Mouse (Mus musculus) stomach, embryonic 14.5 days (tissue): ENCODE results near the gene Pop7. TPM values are rescaled to one million over a fixed set of nuclear protein-coding genes. Genes with fewer than 3 reads are reported as not detected.

ENCODE experiments used
- ATAC-seq: fragments of 200-750 bp; cut with Nextera tagmentation; 2 replicates; pipeline ENCODE4 v1.8.0; 2017; ENCODE audit warnings: low read depth, moderate TSS enrichment; ENCODE audit not compliant: insufficient number of reproducible peaks, insufficient read depth, low FRiP score
- H3K27ac ChIP-seq: fragments of 300-500 bp; sonication (generic); 2 replicates; pipeline ENCODE4 v1.5.1; 2014; ENCODE audit warnings: mild to moderate bottlenecking, low read length, moderate library complexity, mixed read lengths
- H3K27me3 ChIP-seq: fragments of 300-500 bp; sonication (generic); 2 replicates; pipeline ENCODE4 v1.6.1; 2014; ENCODE audit warnings: low read length, control low read depth, mixed read lengths; ENCODE audit not compliant: control insufficient read depth, insufficient read depth
- H3K36me3 ChIP-seq: fragments of 300-500 bp; sonication (generic); 2 replicates; pipeline ENCODE4 v1.6.1; 2014; ENCODE audit warnings: mild to moderate bottlenecking, control low read depth, low read length, moderate library complexity, mixed read lengths; ENCODE audit not compliant: control insufficient read depth, insufficient read depth
- H3K4me1 ChIP-seq: fragments of 300-500 bp; sonication (generic); 2 replicates; pipeline ENCODE4 v1.6.1; 2014; ENCODE audit warnings: low read length, control low read depth, mixed read lengths; ENCODE audit not compliant: control insufficient read depth, insufficient read depth
- H3K4me2 ChIP-seq: fragments of 300-500 bp; sonication (generic); replicated peaks from 2 replicates; pipeline ENCODE4 v1.6.1; 2014; ENCODE audit warnings: low read depth, low read length, control low read depth
- H3K4me3 ChIP-seq: fragments of 300-500 bp; sonication (generic); 2 replicates; pipeline ENCODE4 v1.5.1; 2014; ENCODE audit warnings: low read depth, low read length, control low read depth
- H3K9ac ChIP-seq: fragments of 300-500 bp; sonication (generic); replicated peaks from 2 replicates; pipeline ENCODE4 v1.6.1; 2014; ENCODE audit warnings: low read depth, mild to moderate bottlenecking, control low read depth, low read length, moderate library complexity, mixed read lengths
- H3K9me3 ChIP-seq: fragments of 300-500 bp; sonication (generic); 2 replicates; pipeline ENCODE4 v1.6.1; 2016; ENCODE audit warnings: low read depth, low read length, control low read depth; ENCODE audit not compliant: control insufficient read depth
- WGBS: fragments of 180-500 bp; shearing (Covaris S2); extraction: QIAGEN DNeasy Blood & Tissue Kit; methylation state at CpG from one replicate; pipeline ENCODE4 v1.1.7; 2014; 5-methylcytosine and 5-hydroxymethylcytosine counted together
- polyA plus RNA-seq: library from polyadenylated mRNA; unstranded; fragments of >200 nt; fragmentation: Nextera tagmentation; extraction: Ambion mirVana; gene quantifications from 2 replicates; pipeline ENCODE4 v1.2.1, GENCODE M21; 2014

Gene Pop7
- polyA plus RNA-seq, result 51.7 and 56.2 TPM in 2 replicates

GRCm38 (mm10) chr5:137501709-137502666 lies at the start of gene Pop7:
TSS of gene Pop7 (minus strand) at chr5:137502518.
- H3K9ac ChIP-seq, result peak within 1 kb of the TSS; percentile 59
- peak; percentile 96 for ATAC-seq
- H3K36me3 ChIP-seq, result peaks cover 2% of the 10 kb centered on the region; the same call in 1 of the 2 replicates
- no peaks in the 10 kb centered on the region for H3K27me3 ChIP-seq
- H3K9me3 ChIP-seq, result no peaks in the 10 kb centered on the region
- WGBS, result 3% methylated on average over 64 of the region's 64 CpGs
- H3K27ac ChIP-seq, result peak within 1 kb of the TSS; percentile 97
- peak within 1 kb of the TSS; percentile 63 for H3K4me3 ChIP-seq
- H3K4me2 ChIP-seq, result peak within 1 kb of the TSS; percentile 64
- peaks cover 9% of the 10 kb centered on the region; the same call in 1 of the 2 replicates for H3K4me1 ChIP-seq

GRCm38 (mm10) chr5:137551119-137551518 lies 48.8 kb upstream of the Pop7 start:
- ATAC-seq, result no peak
- Histone ChIP-seq H3K4me3 (no peak overlapping the region), H3K9me3 (no peaks in the 10 kb centered on the region), H3K4me2 (no peak overlapping the region), H3K4me1 (no peaks in the 10 kb centered on the region), H3K36me3 (no peaks in the 10 kb centered on the region), H3K27me3 (no peaks in the 10 kb centered on the region), H3K9ac (no peak overlapping the region), H3K27ac (no peak overlapping the region)
- 69% methylated on average over 5 of the region's 5 CpGs for WGBS

GRCm38 (mm10) chr5:137549840-137550239 lies 47.5 kb upstream of the Pop7 start:
- Histone ChIP-seq H3K4me1 (no peaks in the 10 kb centered on the region), H3K4me2 (no peak overlapping the region), H3K36me3 (no peaks in the 10 kb centered on the region), H3K9ac (no peak overlapping the region), H3K27ac (no peak overlapping the region), H3K9me3 (no peaks in the 10 kb centered on the region), H3K4me3 (no peak overlapping the region), H3K27me3 (no peaks in the 10 kb centered on the region)
- ATAC-seq, result no peak
- WGBS, result 65% methylated on average over 2 of the region's 2 CpGs

GRCm38 (mm10) chr5:137545596-137545995 lies 43.3 kb upstream of the Pop7 start:
- Histone ChIP-seq H3K27me3 (no peaks in the 10 kb centered on the region), H3K4me1 (no peaks in the 10 kb centered on the region), H3K9me3 (no peaks in the 10 kb centered on the region), H3K9ac (no peak overlapping the region), H3K4me3 (no peak overlapping the region), H3K4me2 (no peak overlapping the region), H3K36me3 (no peaks in the 10 kb centered on the region), H3K27ac (no peak overlapping the region)
- ATAC-seq, result no peak
- WGBS, result 77% methylated on average over 4 of the region's 4 CpGs

GRCm38 (mm10) chr5:137544926-137545325 lies 42.6 kb upstream of the Pop7 start:
- Histone ChIP-seq H3K4me2 (no peak overlapping the region), H3K27me3 (no peaks in the 10 kb centered on the region), H3K9me3 (no peaks in the 10 kb centered on the region), H3K4me1 (no peaks in the 10 kb centered on the region), H3K27ac (no peak overlapping the region), H3K36me3 (no peaks in the 10 kb centered on the region), H3K9ac (no peak overlapping the region), H3K4me3 (no peak overlapping the region)
- ATAC-seq, result no peak
- WGBS, result 62% methylated on average over 6 of the region's 6 CpGs

- H3K36me3 ChIP-seq, result no peaks in the 10 kb centered on the region
- H3K9me3 ChIP-seq, result no peaks in the 10 kb centered on the region
- H3K27ac ChIP-seq, result no peak overlapping the region
- no peak overlapping the region for H3K4me3 ChIP-seq
- ATAC-seq, result no peak
- H3K4me1 ChIP-seq, result no peaks in the 10 kb centered on the region
- no peak overlapping the region for H3K9ac ChIP-seq
- no peaks in the 10 kb centered on the region for H3K27me3 ChIP-seq
- WGBS, result 70% methylated on average over 5 of the region's 5 CpGs
- H3K4me2 ChIP-seq, result no peak overlapping the region
Measured at GRCm38 (mm10) chr5:137541768-137542540, 39.6 kb upstream of the Pop7 start.

GRCm38 (mm10) chr5:137540991-137541390 lies 38.7 kb upstream of the Pop7 start:
- Histone ChIP-seq H3K27ac (no peak overlapping the region), H3K36me3 (no peaks in the 10 kb centered on the region), H3K4me1 (no peaks in the 10 kb centered on the region), H3K27me3 (no peaks in the 10 kb centered on the region), H3K9ac (no peak overlapping the region), H3K4me3 (no peak overlapping the region), H3K9me3 (no peaks in the 10 kb centered on the region), H3K4me2 (no peak overlapping the region)
- no peak for ATAC-seq
- 78% methylated on average over 6 of the region's 6 CpGs for WGBS

- ATAC-seq, result no peak
- no peaks in the 10 kb centered on the region for H3K27me3 ChIP-seq
- H3K36me3 ChIP-seq, result no peaks in the 10 kb centered on the region
- H3K4me2 ChIP-seq, result no peak overlapping the region
- H3K4me3 ChIP-seq, result no peak overlapping the region
- WGBS, result 54% methylated on average over 7 of the region's 7 CpGs
- no peak overlapping the region for H3K27ac ChIP-seq
- no peaks in the 10 kb centered on the region for H3K4me1 ChIP-seq
- H3K9me3 ChIP-seq, result no peaks in the 10 kb centered on the region
- 0 out of 2 replicates have a peak overlapping the region, but pooled peaks have one; percentile 3 for H3K9ac ChIP-seq
Measured at GRCm38 (mm10) chr5:137539291-137539801, 37.0 kb upstream of the Pop7 start.
